Mouse (Mus musculus): Measurements from ENCODE around the gene Smad3. TPM values are rescaled to one million over a fixed set of nuclear protein-coding genes. Genes with fewer than 3 reads are reported as not detected.
A peak's percentile ranks its signal among the peaks of the same experiment; 100 is the strongest.

The Smad3 gene
- total RNA-seq, 1 experiment from 2014 or later: 43.1 TPM

GRCm38 (mm10) chr9:63698320-63699045, 59.3 kb downstream of the Smad3 start:
- ATAC-seq (replicated peaks in 1 of 2; ENCODE audit: insufficient read depth in 1 of 2, low FRiP score in 2 of 2, low TSS enrichment in 1 of 2, low read depth in 1 of 2, poor library complexity in 2 of 2, severe bottlenecking in 2 of 2): no peak

- ATAC-seq (replicated peaks in 1 of 2; ENCODE audit: insufficient read depth in 1 of 2, low FRiP score in 2 of 2, low TSS enrichment in 1 of 2, low read depth in 1 of 2, poor library complexity in 2 of 2, severe bottlenecking in 2 of 2): no peak
Measured at GRCm38 (mm10) chr9:63697606-63698005, 60.2 kb downstream of the Smad3 start.

DNA sequence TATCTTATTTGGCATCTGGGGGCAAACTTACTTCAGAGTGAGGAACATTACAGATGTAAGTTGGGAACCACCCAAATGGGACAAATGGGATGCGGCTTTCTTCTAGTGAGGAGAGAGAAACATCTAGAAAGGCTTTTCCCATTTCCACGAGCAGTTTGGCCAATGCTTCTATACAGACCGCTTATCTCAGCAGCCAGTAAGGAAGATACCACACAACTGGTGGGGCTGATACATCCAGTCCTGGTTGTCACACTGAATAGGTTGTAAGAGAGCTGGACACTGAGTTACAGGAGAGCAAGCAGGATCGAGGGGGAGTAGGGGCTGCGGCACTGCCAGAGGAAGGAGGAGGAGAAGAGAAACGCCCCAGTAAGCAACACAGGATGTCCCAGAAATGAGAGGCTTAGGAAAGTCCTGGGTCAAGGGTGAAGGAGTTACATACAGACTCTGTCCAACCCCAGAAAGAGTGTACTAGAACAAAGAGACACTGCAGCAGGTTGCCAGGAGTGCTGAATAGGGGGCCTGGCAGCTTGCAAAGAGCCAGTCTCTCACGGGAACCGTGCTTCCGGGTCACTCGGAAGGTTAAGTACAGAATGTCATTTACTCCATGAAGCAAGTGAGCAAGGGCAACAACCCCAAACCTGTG, 61.2 kb downstream of the Smad3 start:
- no peak for ATAC-seq (replicated peaks in 1 of 2; ENCODE audit: insufficient read depth in 1 of 2, low FRiP score in 2 of 2, low TSS enrichment in 1 of 2, low read depth in 1 of 2, poor library complexity in 2 of 2, severe bottlenecking in 2 of 2)

DNA sequence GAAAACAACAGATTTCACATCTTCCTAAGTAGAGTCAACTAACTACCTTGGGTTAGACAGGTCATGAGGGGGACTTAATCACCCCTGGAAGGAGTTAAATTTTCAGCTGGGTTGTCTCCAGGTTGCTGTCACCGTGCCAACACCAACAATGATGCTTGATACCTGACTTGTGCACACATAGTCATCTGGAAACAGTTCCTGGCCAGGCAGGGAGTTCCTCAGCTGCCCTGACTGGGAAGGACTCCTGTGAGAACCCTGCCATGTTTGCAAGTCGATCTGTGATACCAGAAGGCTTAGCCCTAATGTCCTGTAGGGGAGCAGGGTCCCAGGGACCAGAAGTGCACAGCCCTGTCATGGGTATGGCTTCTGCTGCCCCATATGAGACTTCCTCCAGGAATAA, 65.8 kb downstream of the Smad3 start:
- ATAC-seq (replicated peaks in 1 of 2; ENCODE audit: insufficient read depth in 1 of 2, low FRiP score in 2 of 2, low TSS enrichment in 1 of 2, low read depth in 1 of 2, poor library complexity in 2 of 2, severe bottlenecking in 2 of 2): no peak

DNA sequence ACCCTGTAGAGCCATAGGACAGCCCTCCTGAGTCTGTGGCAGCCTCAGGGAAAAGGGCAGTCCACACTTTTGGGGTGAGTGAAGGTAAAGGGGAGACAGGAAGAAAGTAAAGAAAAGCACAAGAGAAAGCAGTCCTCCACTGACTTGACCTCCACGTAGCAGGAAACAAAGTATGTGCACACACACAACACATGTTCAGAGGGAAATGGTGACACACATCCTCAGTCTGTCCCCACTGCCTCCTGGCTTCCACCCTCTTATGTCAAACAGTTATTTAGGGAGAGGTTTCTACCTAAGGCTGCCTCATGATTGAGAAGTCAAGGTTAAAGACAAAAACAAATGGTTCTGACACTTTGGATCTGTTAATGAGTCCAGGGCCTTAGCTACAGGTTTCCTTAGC, 67.3 kb downstream of the Smad3 start:
- ATAC-seq (replicated peaks in 1 of 2; ENCODE audit: insufficient read depth in 1 of 2, low FRiP score in 2 of 2, low TSS enrichment in 1 of 2, low read depth in 1 of 2, poor library complexity in 2 of 2, severe bottlenecking in 2 of 2): peak; percentile 37 to 82; a peak in 1 of 4 replicates

DNA sequence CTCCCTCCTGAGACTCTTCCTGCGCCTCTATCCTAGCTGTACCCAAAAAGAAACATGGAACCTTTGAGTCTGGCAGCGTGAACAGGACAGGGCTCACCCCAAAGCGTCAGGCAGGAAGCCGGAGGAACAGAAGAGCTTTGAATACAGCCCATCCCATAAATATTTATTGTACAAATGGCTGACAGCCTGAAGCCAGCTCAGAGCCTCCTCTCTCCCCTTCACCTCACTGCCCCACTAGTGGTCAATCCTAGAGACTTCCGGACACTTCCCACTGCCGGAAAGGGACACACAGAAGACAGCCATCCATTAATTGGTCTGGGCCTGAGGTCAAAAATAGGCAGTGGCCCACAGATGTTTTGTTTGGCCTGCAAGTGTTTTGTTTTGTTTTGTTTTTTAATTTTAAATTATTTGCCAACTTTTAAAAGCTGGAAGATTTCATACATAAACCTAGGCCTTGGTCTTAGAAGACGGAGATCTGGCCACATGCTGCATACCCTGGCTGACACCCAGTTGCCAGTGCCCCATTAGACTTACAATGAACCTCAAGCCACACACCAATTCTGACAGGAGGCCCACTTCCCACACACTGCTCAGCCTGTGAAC, 70.3 kb downstream of the Smad3 start:
- ATAC-seq (replicated peaks in 1 of 2; ENCODE audit: insufficient read depth in 1 of 2, low FRiP score in 2 of 2, low TSS enrichment in 1 of 2, low read depth in 1 of 2, poor library complexity in 2 of 2, severe bottlenecking in 2 of 2): no peak

GRCm38 (mm10) chr9:63685352-63685751, 72.4 kb downstream of the Smad3 start:
- no peak for ATAC-seq (replicated peaks in 1 of 2; ENCODE audit: insufficient read depth in 1 of 2, low FRiP score in 2 of 2, low TSS enrichment in 1 of 2, low read depth in 1 of 2, poor library complexity in 2 of 2, severe bottlenecking in 2 of 2)

DNA sequence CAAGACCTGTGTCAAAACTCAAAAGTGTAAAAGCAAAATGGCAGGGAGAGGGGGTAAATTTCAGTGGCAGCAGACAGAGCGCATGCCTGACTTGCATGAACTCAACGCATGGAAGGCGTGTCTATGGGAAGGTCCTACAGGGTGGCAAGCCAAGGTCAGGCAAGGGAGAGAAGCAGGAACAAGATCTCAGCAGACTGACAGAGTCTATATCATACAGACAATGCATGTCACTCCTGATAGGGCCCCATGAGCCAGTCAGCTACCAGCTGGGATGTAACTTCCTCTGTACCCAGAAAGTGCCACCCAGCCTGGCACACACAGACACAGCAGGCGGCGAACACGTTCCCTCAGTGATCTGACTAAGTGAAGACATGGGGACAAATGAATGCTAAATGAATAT, 73.5 kb downstream of the Smad3 start:
- peak; percentile 20 to 36; a peak in 2 of 4 replicates for ATAC-seq (replicated peaks in 1 of 2; ENCODE audit: insufficient read depth in 1 of 2, low FRiP score in 2 of 2, low TSS enrichment in 1 of 2, low read depth in 1 of 2, poor library complexity in 2 of 2, severe bottlenecking in 2 of 2)

GRCm38 (mm10) chr9:63682943-63683342, 74.9 kb downstream of the Smad3 start:
- ATAC-seq (replicated peaks in 1 of 2; ENCODE audit: insufficient read depth in 1 of 2, low FRiP score in 2 of 2, low TSS enrichment in 1 of 2, low read depth in 1 of 2, poor library complexity in 2 of 2, severe bottlenecking in 2 of 2): no peak

- ATAC-seq (replicated peaks in 1 of 2; ENCODE audit: insufficient read depth in 1 of 2, low FRiP score in 2 of 2, low TSS enrichment in 1 of 2, low read depth in 1 of 2, poor library complexity in 2 of 2, severe bottlenecking in 2 of 2): peak; percentile 4 to 15; a peak in 1 of 4 replicates
Measured at GRCm38 (mm10) chr9:63682301-63682700, 75.5 kb downstream of the Smad3 start.

- peak; percentile 55 to 61; a peak in 3 of 4 replicates for ATAC-seq (replicated peaks in 1 of 2; ENCODE audit: insufficient read depth in 1 of 2, low FRiP score in 2 of 2, low TSS enrichment in 1 of 2, low read depth in 1 of 2, poor library complexity in 2 of 2, severe bottlenecking in 2 of 2)
Measured at GRCm38 (mm10) chr9:63678076-63678475, 79.7 kb downstream of the Smad3 start.

DNA sequence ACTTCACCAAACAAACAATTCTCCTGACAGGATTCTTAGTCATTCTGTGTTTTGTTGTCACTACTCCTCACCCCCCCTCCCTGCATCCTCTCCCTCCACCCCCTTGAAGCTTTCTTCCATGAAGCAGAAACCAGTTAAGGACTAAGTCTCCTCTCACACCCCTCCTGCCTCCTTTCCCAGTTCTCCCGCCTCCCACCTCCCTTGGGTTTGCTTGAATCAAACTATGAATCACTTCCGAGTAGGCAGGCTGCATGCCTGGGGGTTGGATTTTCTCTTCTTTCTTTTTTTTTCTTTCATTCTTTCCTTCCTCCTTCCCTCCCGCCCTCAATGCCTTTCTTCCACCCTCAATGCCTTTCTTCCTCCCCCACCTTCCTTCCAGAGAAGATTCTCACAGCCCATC, 80.2 kb downstream of the Smad3 start:
- ATAC-seq (replicated peaks in 1 of 2; ENCODE audit: insufficient read depth in 1 of 2, low FRiP score in 2 of 2, low TSS enrichment in 1 of 2, low read depth in 1 of 2, poor library complexity in 2 of 2, severe bottlenecking in 2 of 2): no peak

DNA sequence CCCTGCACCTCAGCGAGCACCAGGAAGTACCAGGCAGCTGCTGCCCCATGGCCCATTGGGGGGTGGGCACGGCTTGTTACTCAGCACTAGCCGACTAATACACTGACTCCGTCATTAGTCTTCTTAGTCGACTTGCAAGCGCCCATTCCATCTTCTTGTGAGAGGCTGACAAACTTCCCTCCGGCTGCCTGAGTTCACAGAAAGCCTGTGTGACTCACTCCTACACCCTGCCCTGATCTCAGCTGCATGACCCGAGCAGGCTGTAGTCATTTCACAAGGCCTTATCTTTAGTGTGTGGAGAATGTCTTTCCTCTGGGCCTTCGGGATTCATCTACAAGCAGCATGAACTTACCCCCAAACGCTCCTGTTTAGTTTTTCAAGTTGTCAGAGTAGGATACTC, 83.2 kb downstream of the Smad3 start:
- no peak for ATAC-seq (replicated peaks in 1 of 2; ENCODE audit: insufficient read depth in 1 of 2, low FRiP score in 2 of 2, low TSS enrichment in 1 of 2, low read depth in 1 of 2, poor library complexity in 2 of 2, severe bottlenecking in 2 of 2)

DNA sequence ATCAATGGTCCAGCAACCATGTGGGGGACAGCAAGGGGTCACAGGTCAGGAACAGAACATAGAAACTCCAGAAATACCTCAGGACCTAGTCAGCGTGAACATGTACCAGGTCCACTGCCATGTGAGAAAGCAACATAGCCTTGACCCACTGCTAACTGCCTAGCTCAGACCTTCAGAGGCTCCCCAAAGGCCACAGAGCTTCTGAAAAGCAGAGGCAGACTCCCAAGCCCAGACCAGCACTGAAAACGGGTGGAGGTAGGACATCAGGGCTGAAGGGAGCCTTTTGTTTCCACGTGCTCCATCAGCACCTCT, 84.3 kb downstream of the Smad3 start:
- no peak for ATAC-seq (replicated peaks in 1 of 2; ENCODE audit: insufficient read depth in 1 of 2, low FRiP score in 2 of 2, low TSS enrichment in 1 of 2, low read depth in 1 of 2, poor library complexity in 2 of 2, severe bottlenecking in 2 of 2)

DNA sequence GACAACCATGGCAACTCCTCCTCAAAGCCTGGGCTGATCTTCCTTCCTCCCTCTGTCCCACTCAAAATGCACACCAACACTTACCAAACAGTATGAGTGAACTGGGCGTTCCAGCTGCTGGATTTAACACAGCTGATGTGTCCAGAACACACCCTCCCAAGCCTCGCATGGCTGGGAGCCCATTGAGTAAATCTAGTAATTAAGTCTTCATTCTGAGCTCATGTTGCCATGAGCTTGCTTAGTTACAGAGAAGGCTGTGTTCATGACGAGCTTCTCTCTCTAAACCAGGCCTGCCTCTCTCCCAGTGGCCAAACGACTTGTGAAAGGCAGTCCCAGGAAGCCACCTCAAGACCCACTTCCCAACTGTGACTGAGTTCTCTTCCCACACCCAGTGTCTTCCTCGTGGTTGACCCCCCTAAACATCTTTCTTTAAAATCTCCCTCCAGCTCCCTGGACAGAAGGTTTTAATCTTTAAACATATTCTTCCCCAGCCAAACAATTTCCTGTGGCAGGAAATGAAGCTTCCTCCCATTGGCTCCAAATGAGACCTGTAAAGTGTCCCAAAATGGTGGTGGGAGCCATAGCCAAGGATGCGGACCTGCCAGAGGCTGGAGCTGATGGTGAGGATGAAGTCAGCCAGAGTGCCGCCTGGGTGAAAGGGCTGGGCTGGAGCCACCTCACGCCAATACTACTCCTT, 84.8 kb downstream of the Smad3 start:
- peak in 1 of 2 experiments; percentile 17; a peak in 1 of 4 replicates for ATAC-seq (replicated peaks in 1 of 2; ENCODE audit: insufficient read depth in 1 of 2, low FRiP score in 2 of 2, low TSS enrichment in 1 of 2, low read depth in 1 of 2, poor library complexity in 2 of 2, severe bottlenecking in 2 of 2)

DNA sequence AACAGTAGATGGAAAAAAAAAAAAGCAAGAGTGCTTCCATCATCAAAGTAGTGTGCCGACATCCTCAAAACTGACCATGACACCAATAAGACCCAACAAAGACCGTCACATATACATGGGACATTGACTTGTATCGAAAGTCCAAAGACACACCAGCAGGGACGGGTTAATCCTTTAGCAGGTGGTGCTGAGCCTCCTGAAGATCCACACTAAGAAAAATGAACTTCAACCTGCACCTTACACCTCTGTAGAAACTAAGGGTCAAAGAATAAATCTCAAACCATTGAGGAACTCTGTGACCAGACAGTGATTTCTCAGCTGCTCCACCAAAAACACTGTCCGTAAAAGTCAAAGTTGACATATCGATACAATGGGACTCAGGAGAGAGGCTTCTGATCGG, 88.0 kb downstream of the Smad3 start:
- ATAC-seq (replicated peaks in 1 of 2; ENCODE audit: insufficient read depth in 1 of 2, low FRiP score in 2 of 2, low TSS enrichment in 1 of 2, low read depth in 1 of 2, poor library complexity in 2 of 2, severe bottlenecking in 2 of 2): no peak

DNA sequence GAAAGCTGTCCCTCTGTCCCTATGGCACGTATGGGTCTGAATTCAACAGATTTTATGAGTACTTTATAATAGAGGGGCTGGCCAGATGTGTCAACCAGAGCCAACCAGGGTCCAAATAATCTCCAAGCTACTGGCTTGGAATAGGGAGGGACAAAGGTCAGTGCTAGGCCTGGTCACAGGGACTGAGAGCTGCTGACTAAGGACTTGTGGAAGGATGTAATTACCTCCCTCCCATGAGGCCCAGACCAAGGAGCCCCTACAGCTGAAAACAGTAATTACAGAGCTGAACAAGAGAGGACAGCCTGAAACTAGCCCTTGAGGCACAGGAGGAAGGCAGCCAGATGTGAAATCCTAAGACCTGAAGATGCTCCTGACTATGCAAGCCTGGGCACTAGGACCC, 89.2 kb downstream of the Smad3 start:
- ATAC-seq (replicated peaks in 1 of 2; ENCODE audit: insufficient read depth in 1 of 2, low FRiP score in 2 of 2, low TSS enrichment in 1 of 2, low read depth in 1 of 2, poor library complexity in 2 of 2, severe bottlenecking in 2 of 2): no peak

GRCm38 (mm10) chr9:63667373-63667724, 90.4 kb downstream of the Smad3 start:
- ATAC-seq (replicated peaks in 1 of 2; ENCODE audit: insufficient read depth in 1 of 2, low FRiP score in 2 of 2, low TSS enrichment in 1 of 2, low read depth in 1 of 2, poor library complexity in 2 of 2, severe bottlenecking in 2 of 2): no peak

Measured in hematopoietic stem cell, adult 5-6 weeks (primary cell).